Mouse (Mus musculus) myocyte (in vitro differentiated cells): ENCODE results near the gene Tex13c2. TPM values are rescaled to one million over a fixed set of nuclear protein-coding genes. Genes with fewer than 3 reads are reported as not detected.

ENCODE experiments used
- H3K27me3 ChIP-seq: one replicate; pipeline ENCODE4 v1.6.1; 2011; ENCODE audit not compliant: control insufficient read depth, insufficient read depth, insufficient read length
- H3K36me3 ChIP-seq: one replicate; pipeline ENCODE4 v1.6.1; 2011; ENCODE audit not compliant: control insufficient read depth, insufficient read depth
- H3K4me2 ChIP-seq: one replicate; pipeline ENCODE4 v1.6.1; 2011; ENCODE audit warnings: low read depth, control low read depth
- H3K4me3 ChIP-seq: one replicate; pipeline ENCODE4 v1.5.1; 2011; ENCODE audit warnings: mild to moderate bottlenecking, control low read depth, moderate library complexity
- H3K79me2 ChIP-seq: one replicate; pipeline ENCODE4 v1.6.1; 2011; ENCODE audit not compliant: control insufficient read depth, insufficient read depth
- H3ac ChIP-seq: one replicate; pipeline ENCODE4 v1.6.1; 2011; ENCODE audit not compliant: control insufficient read depth, insufficient read length
- CEBPB ChIP-seq: IDR thresholded peaks from 2 replicates; pipeline ENCODE4 v1.6.1; 2011; ENCODE audit warnings: mild to moderate bottlenecking, moderate library complexity; ENCODE audit not compliant: poor library complexity, insufficient read depth, severe bottlenecking
- E2F4 ChIP-seq: IDR thresholded peaks from one replicate; pipeline ENCODE4 v1.6.1; 2011; ENCODE audit warnings: mild to moderate bottlenecking, control low read depth, moderate library complexity; ENCODE audit not compliant: insufficient read depth
- MAX ChIP-seq: IDR thresholded peaks from one replicate; pipeline ENCODE4 v1.6.1; 2011; ENCODE audit warnings: low read depth, mild to moderate bottlenecking, control low read depth
- MYOD1 ChIP-seq, 3 experiments: IDR thresholded peaks; one replicate each; pipeline ENCODE4 v1.6.1; 2011; ENCODE audit warnings: control low read depth in 2 of 3, low read depth in 2 of 3, mild to moderate bottlenecking in 2 of 3, moderate library complexity in 1 of 3; ENCODE audit not compliant: insufficient read length in 2 of 3, control insufficient read depth in 1 of 3
- MYOG ChIP-seq, 3 experiments: IDR thresholded peaks; one replicate each; pipeline ENCODE4 v1.6.1; 2011; ENCODE audit warnings: control low read depth in 2 of 3, low read depth in 2 of 3, mild to moderate bottlenecking in 2 of 3; ENCODE audit not compliant: insufficient read length in 2 of 3, control insufficient read depth in 1 of 3, insufficient read depth in 1 of 3
- POLR2A ChIP-seq: IDR thresholded peaks from one replicate; pipeline ENCODE4 v1.6.1; 2011; ENCODE audit warnings: low read depth, mild to moderate bottlenecking, control low read depth, moderate library complexity; ENCODE audit not compliant: insufficient read length
- POLR2AphosphoS2 ChIP-seq: IDR thresholded peaks from one replicate; pipeline ENCODE4 v1.6.1; 2011; ENCODE audit warnings: low read depth, control low read depth; ENCODE audit not compliant: insufficient read length
- REST ChIP-seq: IDR thresholded peaks from one replicate; pipeline ENCODE4 v1.6.1; 2011; ENCODE audit warnings: mild to moderate bottlenecking, control low read depth, moderate library complexity; ENCODE audit not compliant: insufficient read depth, insufficient read length
- SRF ChIP-seq: IDR thresholded peaks from one replicate; pipeline ENCODE4 v1.6.1; 2011; ENCODE audit warnings: low read depth; ENCODE audit not compliant: control insufficient read depth, insufficient read length
- TCF12 ChIP-seq: IDR thresholded peaks from one replicate; pipeline ENCODE4 v1.6.1; 2011; ENCODE audit warnings: mild to moderate bottlenecking, control low read depth; ENCODE audit not compliant: poor library complexity, insufficient read depth, severe bottlenecking
- TCF3 ChIP-seq: IDR thresholded peaks from one replicate; pipeline ENCODE4 v1.6.1; 2011; ENCODE audit warnings: low read depth, control low read depth; ENCODE audit not compliant: insufficient read length
- USF1 ChIP-seq: IDR thresholded peaks from one replicate; pipeline ENCODE4 v1.6.1; 2011; ENCODE audit warnings: low read depth, mild to moderate bottlenecking, control low read depth, moderate library complexity
- polyA plus RNA-seq: library from polyadenylated mRNA; unstranded; fragments of >200 nt; fragmentation: generic; extraction: Trizol; gene quantifications from one replicate; pipeline ENCODE4 v1.2.1, GENCODE M21; 2012; ENCODE audit warnings: missing spikeins

The Tex13c2 gene
- not detected for polyA plus RNA-seq

- Histone ChIP-seq H3K4me3 (no peak within 1 kb of the TSS), H3K27me3 (no peaks in the 10 kb centered on the region), H3K4me2 (no peak within 1 kb of the TSS), H3K36me3 (no peaks in the 10 kb centered on the region), H3K79me2 (no peaks in the 10 kb centered on the region), H3ac (no peak within 1 kb of the TSS)
- TF ChIP-seq E2F4 (no peak), TCF12 (no peak), USF1 (no peak)
These were observed at the start of gene Tex13c2 for GRCm38 (mm10) chrX:42489446-42489845. Gene Tex13c2, plus strand, starts transcription at chrX:42489691.

DNA sequence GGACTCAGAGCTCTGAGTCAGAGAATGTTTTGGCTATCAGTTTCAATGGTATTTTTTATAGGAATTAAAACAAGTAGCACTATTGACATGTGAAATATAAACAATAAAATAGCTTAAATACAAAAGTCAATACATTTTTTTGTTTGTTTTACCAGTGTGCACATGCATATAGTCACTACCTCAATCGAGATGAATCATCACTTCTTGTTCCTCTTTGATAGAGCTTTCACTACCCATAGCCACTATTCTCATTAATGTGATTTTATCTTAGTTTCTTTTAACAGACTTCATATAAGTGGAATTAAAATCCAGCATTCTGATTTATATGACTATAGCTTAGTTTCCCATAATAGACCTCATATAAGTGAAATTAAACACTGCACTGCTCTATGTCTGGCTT is 39.2 kb upstream of the Tex13c2 start:
- TF ChIP-seq CEBPB: no peak
- no peak for TF ChIP-seq SRF
- no peak for TF ChIP-seq MAX
- TF ChIP-seq POLR2A: no peak
- TF ChIP-seq MYOD1 (IDR thresholded peaks at IDR 0.05; ENCODE audit: control insufficient read depth in 1 of 3, insufficient read length in 2 of 3, low read depth in 2 of 3): no peak
- no peak for TF ChIP-seq USF1
- TF ChIP-seq TCF12: no peak
- no peak for TF ChIP-seq E2F4
- no peak for TF ChIP-seq MYOG (IDR thresholded peaks at IDR 0.05; ENCODE audit: control insufficient read depth in 1 of 3, insufficient read depth in 1 of 3, insufficient read length in 2 of 3, low read depth in 2 of 3)
- no peak for TF ChIP-seq REST
- no peak for TF ChIP-seq POLR2AphosphoS2
- no peak for TF ChIP-seq TCF3
- Histone ChIP-seq H3K4me2 (no peak overlapping the region), H3K4me3 (no peak overlapping the region), H3K27me3 (no peaks in the 10 kb centered on the region), H3ac (no peak overlapping the region), H3K79me2 (no peaks in the 10 kb centered on the region), H3K36me3 (no peaks in the 10 kb centered on the region)

GRCm38 (mm10) chrX:42453001-42453400 is 36.5 kb upstream of the Tex13c2 start:
- Histone ChIP-seq H3K36me3 (no peaks in the 10 kb centered on the region), H3ac (no peak overlapping the region), H3K79me2 (no peaks in the 10 kb centered on the region), H3K27me3 (no peaks in the 10 kb centered on the region), H3K4me2 (no peak overlapping the region), H3K4me3 (no peak overlapping the region)
- TF ChIP-seq MYOG (IDR thresholded peaks at IDR 0.05; ENCODE audit: control insufficient read depth in 1 of 3, insufficient read depth in 1 of 3, insufficient read length in 2 of 3, low read depth in 2 of 3) (no peak), REST (no peak), E2F4 (no peak), USF1 (no peak), MAX (no peak), CEBPB (no peak), TCF12 (no peak)

DNA sequence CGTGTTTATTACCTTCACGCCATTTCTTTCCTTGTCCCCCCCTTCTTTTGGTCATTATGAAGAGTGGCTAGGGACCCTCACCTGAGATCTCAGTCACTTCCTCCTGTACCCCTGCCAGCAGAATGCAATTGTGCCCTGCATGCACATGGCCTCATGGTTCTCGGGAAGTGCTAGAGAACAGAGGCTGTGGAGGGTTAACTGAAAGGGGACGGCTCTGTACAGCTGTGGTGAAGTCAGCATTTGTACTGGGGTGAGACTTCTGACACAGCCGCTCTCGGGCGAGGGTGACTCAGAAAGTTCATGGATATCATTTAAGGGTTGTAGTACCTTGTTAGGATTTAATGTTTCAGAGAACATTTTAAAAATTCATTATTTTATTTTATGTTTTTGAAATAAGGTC is 35.0 kb upstream of the Tex13c2 start:
- H3K4me2 ChIP-seq: no peak overlapping the region
- H3ac ChIP-seq: no peak overlapping the region
- no peaks in the 10 kb centered on the region for H3K36me3 ChIP-seq
- H3K27me3 ChIP-seq: no peaks in the 10 kb centered on the region
- no peak overlapping the region for H3K4me3 ChIP-seq
- no peaks in the 10 kb centered on the region for H3K79me2 ChIP-seq
- TF ChIP-seq CEBPB (no peak), SRF (no peak), POLR2AphosphoS2 (no peak), TCF12 (no peak), MAX (no peak), REST (no peak), MYOD1 (IDR thresholded peaks at IDR 0.05; ENCODE audit: control insufficient read depth in 1 of 3, insufficient read length in 2 of 3, low read depth in 2 of 3) (no peak), USF1 (no peak), POLR2A (no peak)

DNA sequence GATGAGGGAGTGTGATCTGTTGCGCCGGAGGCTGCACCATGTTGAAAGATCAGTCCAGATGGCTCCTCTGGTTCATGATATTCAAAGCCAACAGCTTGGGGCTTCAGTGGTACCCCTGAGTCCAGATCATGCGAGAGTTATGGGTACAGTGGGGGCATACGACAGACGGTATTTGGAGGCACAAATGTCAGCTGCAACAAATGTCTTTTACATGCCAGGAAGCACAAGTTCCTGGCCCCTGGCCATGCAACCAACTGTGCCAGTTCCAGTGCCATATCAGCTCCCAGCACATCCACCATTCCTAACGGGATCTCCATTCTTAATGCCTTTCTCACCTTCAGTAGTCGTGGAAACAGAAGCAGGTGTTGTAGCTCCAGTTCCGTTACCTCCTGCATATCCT is 845 bp downstream of the Tex13c2 start:
- Histone ChIP-seq H3K4me2 (no peak overlapping the region), H3K36me3 (no peaks in the 10 kb centered on the region), H3ac (no peak overlapping the region), H3K27me3 (no peaks in the 10 kb centered on the region), H3K4me3 (no peak overlapping the region), H3K79me2 (no peaks in the 10 kb centered on the region)
- TF ChIP-seq CEBPB: no peak
- no peak for TF ChIP-seq MYOG (IDR thresholded peaks at IDR 0.05; ENCODE audit: control insufficient read depth in 1 of 3, insufficient read depth in 1 of 3, insufficient read length in 2 of 3, low read depth in 2 of 3)
- no peak for TF ChIP-seq E2F4
- no peak for TF ChIP-seq MAX
- TF ChIP-seq POLR2AphosphoS2: no peak
- TF ChIP-seq SRF: no peak

DNA sequence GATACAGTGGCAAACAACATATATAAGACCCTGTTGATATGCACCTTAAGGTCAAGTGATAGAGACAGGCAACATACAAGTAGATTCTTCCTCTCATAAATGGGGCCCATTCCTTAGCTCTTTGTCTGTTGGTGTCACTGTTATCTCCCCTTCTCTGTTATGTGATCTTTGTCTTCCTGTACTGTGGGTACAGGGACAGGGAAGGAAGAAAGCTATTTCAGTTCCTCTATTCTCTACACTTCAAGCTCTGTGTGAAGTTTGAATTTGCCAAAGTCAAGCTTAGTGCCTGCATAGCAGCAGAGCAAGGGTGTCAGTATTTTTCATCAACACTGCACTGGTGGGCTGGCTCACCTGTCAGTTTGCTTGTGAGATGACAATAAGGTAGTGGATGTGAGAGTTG is 11.0 kb downstream of the Tex13c2 start:
- H3K4me3 ChIP-seq: no peak overlapping the region
- no peak overlapping the region for H3K4me2 ChIP-seq
- no peaks in the 10 kb centered on the region for H3K27me3 ChIP-seq
- no peak overlapping the region for H3ac ChIP-seq
- H3K36me3 ChIP-seq: no peaks in the 10 kb centered on the region
- H3K79me2 ChIP-seq: no peaks in the 10 kb centered on the region
- TF ChIP-seq REST (no peak), MYOG (IDR thresholded peaks at IDR 0.05; ENCODE audit: control insufficient read depth in 1 of 3, insufficient read depth in 1 of 3, insufficient read length in 2 of 3, low read depth in 2 of 3) (no peak), POLR2AphosphoS2 (no peak), USF1 (no peak), CEBPB (no peak), E2F4 (no peak), TCF12 (no peak), SRF (no peak), POLR2A (no peak), MAX (no peak), MYOD1 (IDR thresholded peaks at IDR 0.05; ENCODE audit: control insufficient read depth in 1 of 3, insufficient read length in 2 of 3, low read depth in 2 of 3) (no peak), TCF3 (no peak)
